Mouse (Mus musculus) liver, postnatal 0 days (tissue): Measurements from ENCODE around the gene Clec2g. TPM values are rescaled to one million over a fixed set of nuclear protein-coding genes. Genes with fewer than 3 reads are reported as not detected.
"Not testable (repeated sequence)": the region's sequence is repeated elsewhere in the genome, so short reads cannot be mapped to it uniquely, and the experiment has no call there.

Experiments used
- ATAC-seq: fragments of 200-750 bp; cut with Nextera tagmentation; 2 replicates; pipeline ENCODE4 v1.8.0; 2017; ENCODE audit warnings: mild to moderate bottlenecking, moderate library complexity
- DNase-seq: peaks from one replicate; pipeline ENCODE4 v3.0.0-alpha.2; 2016
- H3K27ac ChIP-seq: fragments of 300-500 bp; sonication (generic); 2 replicates; pipeline ENCODE4 v1.5.1; 2014; ENCODE audit warnings: antibody characterized with exemption, moderate library complexity, mild to moderate bottlenecking, low read depth
- H3K27me3 ChIP-seq: fragments of 300-500 bp; sonication (generic); 2 replicates; pipeline ENCODE4 v1.6.1; 2014; ENCODE audit warnings: low read length, control low read depth, mixed read lengths; ENCODE audit not compliant: insufficient read depth
- H3K36me3 ChIP-seq: fragments of 300-500 bp; sonication (generic); replicated peaks from 2 replicates; pipeline ENCODE4 v1.6.1; 2014; ENCODE audit warnings: mild to moderate bottlenecking, control low read depth, low read length, moderate library complexity, mixed read lengths; ENCODE audit not compliant: insufficient read depth
- H3K4me1 ChIP-seq: fragments of 300-500 bp; sonication (generic); 2 replicates; pipeline ENCODE4 v1.6.1; 2014; ENCODE audit warnings: antibody characterized with exemption, mild to moderate bottlenecking, control low read depth; ENCODE audit not compliant: insufficient read depth
- H3K4me2 ChIP-seq: fragments of 300-500 bp; sonication (generic); 2 replicates; pipeline ENCODE4 v1.6.1; 2014; ENCODE audit warnings: low read depth, mild to moderate bottlenecking, low read length, moderate library complexity, mixed read lengths
- H3K4me3 ChIP-seq: fragments of 300-500 bp; sonication (generic); 2 replicates; pipeline ENCODE4 v1.5.1; 2014; ENCODE audit warnings: low read depth, low read length
- H3K9ac ChIP-seq: fragments of 300-500 bp; sonication (generic); replicated peaks from 2 replicates; pipeline ENCODE4 v1.6.1; 2014; ENCODE audit warnings: mild to moderate bottlenecking, moderate library complexity
- H3K9me3 ChIP-seq: fragments of 300-500 bp; sonication (generic); 2 replicates; pipeline ENCODE4 v1.6.1; 2016; ENCODE audit warnings: mild to moderate bottlenecking, control low read depth, low read length, mixed read lengths
- CTCF ChIP-seq: sonication (generic); IDR thresholded peaks from 2 replicates; pipeline ENCODE4 v1.5.1; 2016; ENCODE audit warnings: antibody characterized with exemption, low read depth
- EP300 ChIP-seq: IDR thresholded peaks from 2 replicates; pipeline ENCODE4 v1.6.1; 2016; ENCODE audit warnings: antibody characterized with exemption, low read depth, mild to moderate bottlenecking
- whole genome bisulfite sequencing: fragments of 180-500 bp; shearing (Covaris S2); extraction: QIAGEN DNeasy Blood & Tissue Kit; methylation state at CpG from one replicate; pipeline ENCODE4 v1.1.7; 2014; ENCODE audit not compliant: insufficient replicate concordance; 5-methylcytosine and 5-hydroxymethylcytosine counted together
- polyA plus RNA-seq: library from polyadenylated mRNA; unstranded; fragments of >200 nt; fragmentation: Nextera tagmentation; extraction: Ambion mirVana; gene quantifications from 2 replicates; pipeline ENCODE4 v1.2.1, GENCODE M21; 2015

Clec2g gene
- polyA plus RNA-seq, 1 experiment from 2014 or later, result not detected

DNA sequence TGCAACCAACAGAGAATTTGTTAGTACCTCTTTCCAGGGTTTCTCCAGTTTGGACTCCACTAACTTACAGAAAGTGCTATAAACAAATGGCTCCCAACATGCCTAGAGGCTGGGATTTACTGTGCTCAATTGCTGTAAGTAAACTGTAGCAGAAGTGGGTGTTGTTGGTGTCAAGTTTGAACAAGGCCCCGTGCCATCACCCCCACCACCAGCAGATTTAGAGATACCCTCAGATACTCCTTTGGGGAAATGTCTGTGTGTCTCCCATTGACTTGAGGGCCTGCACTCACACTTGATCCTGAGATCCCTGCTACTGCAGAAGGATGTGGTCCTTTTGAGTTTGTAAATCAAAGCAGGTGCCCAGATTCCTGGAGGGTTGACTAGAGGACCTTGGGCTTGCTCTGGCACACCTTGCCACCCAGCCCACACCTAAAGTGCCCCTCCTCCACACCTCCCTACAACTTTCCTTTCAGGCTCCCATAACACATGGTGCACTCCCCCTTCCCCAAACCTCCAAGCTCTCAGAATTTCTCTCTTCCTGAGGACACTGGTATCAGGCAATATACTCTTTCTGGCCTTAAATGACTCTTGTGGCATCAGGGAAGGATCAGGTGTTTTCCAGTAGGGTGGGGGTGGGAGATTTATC, 37.3 kb downstream of the Clec2g start:
- no peak for TF ChIP-seq CTCF
- no peak for TF ChIP-seq EP300
- H3K27me3 ChIP-seq, result no peaks in the 10 kb centered on the region
- H3K36me3 ChIP-seq, result no peaks in the 10 kb centered on the region
- H3K4me3 ChIP-seq, result no peak overlapping the region
- H3K9ac ChIP-seq, result no peak overlapping the region
- H3K4me2 ChIP-seq, result no peak overlapping the region
- no peaks in the 10 kb centered on the region for H3K9me3 ChIP-seq
- WGBS, result 75% methylated on average over 1 of the region's 1 CpGs
- H3K27ac ChIP-seq, result no peak overlapping the region
- DNase-seq (no peak), ATAC-seq (no peak)
- no peaks in the 10 kb centered on the region for H3K4me1 ChIP-seq

DNA sequence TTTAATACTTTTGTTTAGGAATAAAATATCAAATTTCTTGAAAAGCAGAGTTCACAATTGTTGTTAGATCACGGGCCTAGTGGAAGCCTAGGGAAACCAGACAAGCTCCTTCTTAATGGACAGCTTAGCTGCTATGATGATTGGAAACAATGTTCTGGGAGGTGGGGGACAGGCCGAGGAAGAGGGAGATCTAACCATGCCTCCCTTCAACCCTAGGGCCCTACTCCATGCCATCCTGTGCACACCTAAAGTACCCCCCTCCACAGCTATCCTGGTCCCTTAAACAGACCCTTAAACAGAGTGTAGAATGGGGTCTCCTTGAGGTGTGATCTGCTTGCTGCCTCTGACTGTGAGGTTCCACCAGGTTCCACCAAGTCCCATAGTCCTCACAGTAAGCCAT, 38.0 kb downstream of the Clec2g start:
- no peak for TF ChIP-seq EP300
- TF ChIP-seq CTCF, result no peak
- H3K4me1 ChIP-seq, result no peaks in the 10 kb centered on the region
- no peak overlapping the region for H3K9ac ChIP-seq
- no peak overlapping the region for H3K27ac ChIP-seq
- H3K4me3 ChIP-seq, result no peak overlapping the region
- DNase-seq (no peak), ATAC-seq (no peak)
- H3K36me3 ChIP-seq, result no peaks in the 10 kb centered on the region
- WGBS, result 75% methylated on average over 2 of the region's 2 CpGs
- no peak overlapping the region for H3K4me2 ChIP-seq
- no peaks in the 10 kb centered on the region for H3K9me3 ChIP-seq
- H3K27me3 ChIP-seq, result no peaks in the 10 kb centered on the region

DNA sequence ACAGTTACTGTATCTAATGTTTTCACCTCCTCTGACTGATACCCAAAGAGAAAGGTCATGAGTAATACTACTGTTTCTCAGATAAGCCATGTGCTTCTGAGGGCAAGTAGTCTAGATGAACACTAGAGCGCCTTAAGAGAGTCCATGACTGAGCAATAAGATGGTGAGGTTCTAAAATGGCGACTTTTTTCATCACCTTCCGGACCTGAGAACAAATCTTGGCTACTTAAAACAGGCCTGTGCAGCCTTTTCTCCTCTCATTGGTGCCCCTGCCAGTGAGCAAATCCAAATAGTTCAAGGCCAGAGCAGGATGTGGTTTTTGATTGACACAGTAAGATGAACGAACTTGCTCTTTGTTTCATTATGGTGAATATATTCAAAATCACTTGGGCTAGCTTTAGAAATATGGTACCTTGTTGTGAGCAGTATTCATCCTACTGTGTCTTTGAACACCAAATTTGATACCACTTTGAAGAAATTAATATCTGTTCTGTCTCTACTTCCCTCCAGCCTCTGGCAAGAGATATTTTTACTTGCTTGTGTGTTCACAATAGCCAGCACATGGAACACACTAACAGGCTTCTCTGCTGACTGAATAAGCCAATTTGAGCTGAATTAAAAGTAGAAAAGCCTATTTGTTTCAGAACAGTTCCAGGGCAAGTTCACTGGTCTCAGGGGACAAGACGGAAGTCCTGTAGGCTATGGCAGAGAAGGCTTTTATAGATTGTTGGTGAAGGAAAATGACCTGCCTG, 38.7 kb downstream of the Clec2g start:
- TF ChIP-seq EP300 (no peak), CTCF (no peak)
- no peaks in the 10 kb centered on the region for H3K9me3 ChIP-seq
- no peaks in the 10 kb centered on the region for H3K36me3 ChIP-seq
- H3K9ac ChIP-seq, result no peak overlapping the region
- 72% methylated on average over 5 of the region's 5 CpGs for WGBS
- no peak overlapping the region for H3K27ac ChIP-seq
- no peaks in the 10 kb centered on the region for H3K4me1 ChIP-seq
- H3K27me3 ChIP-seq, result no peaks in the 10 kb centered on the region
- ATAC-seq, result no peak
- H3K4me3 ChIP-seq, result no peak overlapping the region
- no peak for DNase-seq
- no peak overlapping the region for H3K4me2 ChIP-seq

DNA sequence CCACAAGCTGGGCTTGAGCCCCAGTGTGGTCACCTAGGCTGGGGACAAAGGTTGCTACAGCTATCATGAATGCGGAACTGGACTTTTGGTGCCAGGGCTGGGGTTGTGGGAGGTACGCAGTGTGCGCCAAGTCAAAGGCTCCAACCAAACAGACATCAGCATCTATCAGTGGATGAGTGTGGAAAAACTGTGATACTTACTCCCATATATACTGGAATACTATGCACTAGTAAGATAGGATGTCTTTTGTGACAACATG, 39.2 kb downstream of the Clec2g start:
- DNase-seq, result no peak
- Histone ChIP-seq H3K9ac (no peak overlapping the region), H3K4me2 (no peak overlapping the region), H3K9me3 (no peaks in the 10 kb centered on the region), H3K36me3 (no peaks in the 10 kb centered on the region), H3K4me3 (no peak overlapping the region), H3K27ac (no peak overlapping the region), H3K4me1 (no peaks in the 10 kb centered on the region), H3K27me3 (no peaks in the 10 kb centered on the region)
- ATAC-seq, result no peak
- 89% methylated on average over 3 of the region's 3 CpGs for WGBS
- TF ChIP-seq EP300, result no peak
- no peak for TF ChIP-seq CTCF

DNA sequence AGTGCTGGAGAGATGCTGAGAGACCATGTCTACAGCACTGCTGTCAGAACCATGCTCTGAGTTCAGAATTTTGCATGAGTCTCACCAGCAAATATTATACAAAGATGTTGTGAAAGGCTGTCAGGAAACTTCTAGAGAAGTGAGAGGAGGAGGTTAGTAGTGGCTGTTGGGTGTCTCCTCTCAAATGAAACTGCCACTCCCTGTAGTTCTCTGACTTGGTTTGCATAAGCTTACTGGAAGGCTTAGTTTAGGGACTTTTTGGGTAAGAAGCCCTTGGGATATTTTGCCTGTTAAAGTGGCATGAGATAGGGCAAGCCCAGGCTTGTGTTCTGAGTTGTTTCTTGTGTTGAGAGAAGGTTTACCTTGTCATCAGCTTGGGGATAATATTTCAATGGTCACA, 40.7 kb downstream of the Clec2g start:
- H3K9me3 ChIP-seq, H3K36me3 ChIP-seq, ATAC-seq, H3K4me1 ChIP-seq, H3K27me3 ChIP-seq, DNase-seq, H3K4me2 ChIP-seq, H3K4me3 ChIP-seq, H3K9ac ChIP-seq, H3K27ac ChIP-seq: not testable (repeated sequence)

DNA sequence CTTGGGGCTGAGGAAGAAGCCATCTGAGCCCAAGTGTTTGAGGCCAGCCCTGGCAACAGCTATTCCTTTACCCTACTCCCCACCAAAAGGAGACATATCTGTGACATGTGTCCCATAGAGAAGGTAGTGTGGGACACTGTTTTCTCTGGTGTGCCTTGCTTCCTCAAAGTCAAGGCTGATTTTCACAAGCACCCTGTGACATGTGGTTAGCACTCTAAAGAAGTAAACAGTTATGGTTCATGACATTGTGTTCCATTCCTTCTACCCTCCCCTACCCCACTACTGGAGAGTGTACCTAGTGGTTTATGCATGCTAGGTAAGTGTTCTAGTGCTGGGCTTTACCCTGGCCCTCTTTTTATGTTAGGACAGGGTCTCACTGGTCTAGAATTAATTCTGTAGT, 42.0 kb downstream of the Clec2g start:
- Histone ChIP-seq H3K4me2 (no peak overlapping the region), H3K27me3 (no peaks in the 10 kb centered on the region), H3K27ac (0 out of 2 replicates have a peak overlapping the region, but pooled peaks have one; percentile 26), H3K9ac (no peak overlapping the region), H3K4me3 (no peak overlapping the region), H3K4me1 (no peaks in the 10 kb centered on the region), H3K9me3 (no peaks in the 10 kb centered on the region), H3K36me3 (no peaks in the 10 kb centered on the region)
- TF ChIP-seq CTCF, result no peak
- TF ChIP-seq EP300, result no peak
- ATAC-seq, result no peak
- no peak for DNase-seq

DNA sequence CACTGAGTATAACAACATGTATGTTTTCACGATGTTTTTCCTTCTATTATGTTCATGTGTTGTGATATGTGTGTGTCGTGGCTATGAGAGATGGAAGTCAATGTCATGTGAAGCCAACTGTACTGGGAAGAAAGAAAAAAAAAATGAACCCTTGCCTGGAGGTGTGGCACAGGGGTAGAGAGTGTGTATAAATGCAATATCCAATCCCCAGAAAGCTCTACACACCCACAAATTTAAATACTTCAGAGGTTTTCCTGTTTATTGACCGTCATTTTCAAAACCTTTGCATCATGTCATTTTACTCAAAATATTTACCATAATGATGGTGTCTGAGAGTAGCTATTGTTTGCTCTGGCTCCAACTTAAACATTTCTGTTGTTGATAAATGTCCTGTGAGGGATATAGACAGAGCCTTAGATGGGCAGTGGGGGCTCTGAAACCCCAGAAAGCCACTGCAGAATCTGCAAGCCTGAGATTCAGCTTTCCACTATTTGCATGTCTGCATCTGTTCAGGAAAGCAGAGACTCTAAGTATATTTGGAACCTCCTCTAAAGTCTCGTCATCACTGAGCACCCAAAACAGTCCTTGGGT, 47.9 kb downstream of the Clec2g start:
- H3K27ac ChIP-seq, DNase-seq, H3K4me3 ChIP-seq, H3K4me2 ChIP-seq, H3K4me1 ChIP-seq, H3K27me3 ChIP-seq, H3K9ac ChIP-seq, ATAC-seq, H3K36me3 ChIP-seq, H3K9me3 ChIP-seq: not testable (repeated sequence)
- WGBS, result 67% methylated on average over 4 of the region's 4 CpGs
